Comparison of ENCODE assay signal across 14 mouse cellular contexts in genomic region chr16:91223327-91224067, GRCm38 (mm10). TPM values are rescaled to one million over a fixed set of nuclear protein-coding genes. Genes with fewer than 3 reads are reported as not detected.
DNase-seq lines count a peak whose midpoint lies in the region; ATAC-seq lines count a peak whose summit lies in the region.
"Had no signal": no experiment of that assay in that cellular context is flagged by ENCODE, and none has a peak within 500 bp of the region (broad histone marks: within the 10 kb centered on the region; RNA-seq: fewer than 3 reads in every experiment).

No protein-coding gene starts in this region.

- DNase-seq in heart, postnatal 10 days = no peak
- DNase-seq in neural tube, embryonic 11.5 days (ENCODE audit: low spot score) = peak; percentile 47
- DNase-seq in right cerebral cortex, postnatal 4 days = no peak
- DNase-seq in cerebellum, postnatal 4 days (ENCODE audit: low spot score in 2 of 2) = no peak
- DNase-seq in thymus, postnatal 25 days = no peak
- DNase-seq: adrenal gland, postnatal 14 days had no signal

- no peak overlapping the region for H3K4me3 ChIP-seq in heart, embryonic 11.5 days (ENCODE audit: low read depth, low read length)
- H3K4me3 ChIP-seq in embryonic facial prominence, embryonic 15.5 days (replicated peaks) = 0 out of 2 replicates have a peak overlapping the region, but pooled peaks have one; percentile 19
- peak overlapping the region; percentile 3 for H3K4me3 ChIP-seq in hindbrain, embryonic 15.5 days
- H3K4me3 ChIP-seq in neural tube, embryonic 11.5 days (ENCODE audit: low read depth, low read length) = no peak overlapping the region

- no peak overlapping the region for H3K9ac ChIP-seq in heart, embryonic 11.5 days (ENCODE audit: low read depth, low read length)
- no peak overlapping the region for H3K9ac ChIP-seq in embryonic facial prominence, embryonic 15.5 days
- H3K9ac ChIP-seq in hindbrain, embryonic 15.5 days = no peak overlapping the region
- H3K9ac ChIP-seq in neural tube, embryonic 11.5 days (ENCODE audit: low read length) = no peak overlapping the region

- H3K4me1 ChIP-seq in heart, embryonic 11.5 days (ENCODE audit: control insufficient read depth, insufficient read depth, low read length) = peaks cover 22% of the 10 kb centered on the region
- H3K4me1 ChIP-seq in embryonic facial prominence, embryonic 15.5 days = peaks cover 54% of the 10 kb centered on the region
- peaks cover 41% of the 10 kb centered on the region for H3K4me1 ChIP-seq in hindbrain, embryonic 15.5 days (replicated peaks)
- H3K4me1 ChIP-seq in neural tube, embryonic 11.5 days (ENCODE audit: control insufficient read depth, insufficient read depth, low read length) = peaks cover 10% of the 10 kb centered on the region; the same call in 1 of the 2 replicates

- no peak overlapping the region for H3K27ac ChIP-seq in heart, embryonic 11.5 days (ENCODE audit: low read depth, low read length)
- no peak overlapping the region for H3K27ac ChIP-seq in embryonic facial prominence, embryonic 15.5 days (replicated peaks)
- peak overlapping the region; percentile 16 for H3K27ac ChIP-seq in hindbrain, embryonic 15.5 days (replicated peaks)
- no peak overlapping the region for H3K27ac ChIP-seq in neural tube, embryonic 11.5 days (ENCODE audit: low read depth, low read length)

- peaks cover 98% of the 10 kb centered on the region for H3K27me3 ChIP-seq in heart, embryonic 11.5 days (ENCODE audit: control insufficient read depth, insufficient read depth, low read length)
- H3K27me3 ChIP-seq in embryonic facial prominence, embryonic 15.5 days = peaks cover 100% of the 10 kb centered on the region
- H3K27me3 ChIP-seq in hindbrain, embryonic 15.5 days = peaks cover 92% of the 10 kb centered on the region
- peaks cover 100% of the 10 kb centered on the region for H3K27me3 ChIP-seq in neural tube, embryonic 11.5 days (ENCODE audit: control insufficient read depth, insufficient read depth, low read length)

- H3K9me3 ChIP-seq in heart, embryonic 11.5 days (replicated peaks; ENCODE audit: control insufficient read depth, low read length) = no peaks in the 10 kb centered on the region
- no peaks in the 10 kb centered on the region for H3K9me3 ChIP-seq in embryonic facial prominence, embryonic 15.5 days (replicated peaks)
- H3K9me3 ChIP-seq in hindbrain, embryonic 15.5 days = no peaks in the 10 kb centered on the region
- H3K9me3 ChIP-seq in neural tube, embryonic 11.5 days (ENCODE audit: control insufficient read depth, low read length) = no peaks in the 10 kb centered on the region

- H3K36me3 ChIP-seq in heart, embryonic 11.5 days (ENCODE audit: control insufficient read depth, insufficient read depth, low read length) = no peaks in the 10 kb centered on the region
- H3K36me3 ChIP-seq in embryonic facial prominence, embryonic 15.5 days = no peaks in the 10 kb centered on the region
- no peaks in the 10 kb centered on the region for H3K36me3 ChIP-seq in hindbrain, embryonic 15.5 days
- no peaks in the 10 kb centered on the region for H3K36me3 ChIP-seq in neural tube, embryonic 11.5 days (ENCODE audit: control insufficient read depth, insufficient read depth, low read length)

- ATAC-seq in heart, embryonic 11.5 days (replicated peaks; ENCODE audit: insufficient number of reproducible peaks, low FRiP score, low TSS enrichment) = no peak
- no peak for ATAC-seq in embryonic facial prominence, embryonic 15.5 days (ENCODE audit: insufficient number of reproducible peaks, low FRiP score, low TSS enrichment, low read depth)
- no peak for ATAC-seq in hindbrain, embryonic 15.5 days (ENCODE audit: low FRiP score, low read depth)
- no peak for ATAC-seq in neural tube, embryonic 11.5 days (ENCODE audit: insufficient read depth, low FRiP score, low TSS enrichment)
- ATAC-seq: Patski had no signal

- 2% methylated on average over 35 of the region's 35 CpGs for WGBS in heart, embryonic 11.5 days (ENCODE audit: insufficient replicate concordance)
- under 1% methylated on average over 35 of the region's 35 CpGs for WGBS in embryonic facial prominence, embryonic 15.5 days
- 2% methylated on average over 35 of the region's 35 CpGs for WGBS in hindbrain, embryonic 15.5 days
- WGBS in neural tube, embryonic 11.5 days = 2% methylated on average over 35 of the region's 35 CpGs

- intact Hi-C loops in heart, postnatal 10 days (cut with DNase I) = no loop called here

- H3K4me2 ChIP-seq in heart, embryonic 11.5 days = peak overlapping the region; percentile 50; the same call in 1 of the 2 replicates
- H3K4me2 ChIP-seq in embryonic facial prominence, embryonic 15.5 days (replicated peaks) = no peak overlapping the region; the same call in 1 of the 2 replicates
- H3K4me2 ChIP-seq in hindbrain, embryonic 15.5 days = peak overlapping the region; percentile 35
- peak overlapping the region; percentile 3; the same call in 1 of the 2 replicates for H3K4me2 ChIP-seq in neural tube, embryonic 11.5 days (ENCODE audit: low read depth)

RNA-seq across cellular contexts. Expression of gene Olig2, which starts 1.8 kb away (rescaled TPM):
- 0.06 TPM in 1 of 2 replicates, not detected in the other for polyA plus RNA-seq in heart, embryonic 11.5 days (2014; fragmentation: Nextera tagmentation; extraction: Ambion mirVana)
- total RNA-seq in heart, postnatal 10 days (2021) = not detected
- 1.4 and 3.2 TPM in 2 replicates for polyA plus RNA-seq in embryonic facial prominence, embryonic 15.5 days (2015; fragmentation: Nextera tagmentation; extraction: Ambion mirVana)
- polyA plus RNA-seq in hindbrain, embryonic 15.5 days (2015; fragmentation: Nextera tagmentation; extraction: Ambion mirVana) = 15.6 and 16.2 TPM in 2 replicates
- polyA plus RNA-seq in neural tube, embryonic 11.5 days (2014; fragmentation: Nextera tagmentation; extraction: Ambion mirVana) = 1.2 and 2.0 TPM in 2 replicates
- total RNA-seq: adrenal gland, postnatal 14 days; gastrocnemius, adult 18-20 months had no signal
- polyA plus RNA-seq: C2C12; large intestine, adult 2 months; Patski; stomach, embryonic 14.5 days had no signal

RNA-seq across cellular contexts. Expression of gene Olig1, which starts 46.1 kb away (rescaled TPM):
- polyA plus RNA-seq in heart, embryonic 11.5 days (2014; fragmentation: Nextera tagmentation; extraction: Ambion mirVana) = not detected in 2 replicates
- not detected for total RNA-seq in heart, postnatal 10 days (2021)
- polyA plus RNA-seq in embryonic facial prominence, embryonic 15.5 days (2015; fragmentation: Nextera tagmentation; extraction: Ambion mirVana) = 3.8 and 6.4 TPM in 2 replicates
- polyA plus RNA-seq in hindbrain, embryonic 15.5 days (2015; fragmentation: Nextera tagmentation; extraction: Ambion mirVana) = 121 and 136 TPM in 2 replicates
- 0.31 and 0.45 TPM in 2 replicates for polyA plus RNA-seq in neural tube, embryonic 11.5 days (2014; fragmentation: Nextera tagmentation; extraction: Ambion mirVana)
- total RNA-seq: gastrocnemius, adult 18-20 months had no signal
- polyA plus RNA-seq: C2C12; Patski; stomach, embryonic 14.5 days had no signal

Comparison
In these comparisons a context has a peak if more than half of its experiments do, and no peak if none do; other contexts are left out.
1. H3K4me3 ChIP-seq: peak in embryonic facial prominence, embryonic 15.5 days (single experiment) and hindbrain, embryonic 15.5 days (single experiment); none in heart, embryonic 11.5 days (single experiment) and neural tube, embryonic 11.5 days (single experiment).
2. RNA of gene Olig1, which starts 46.1 kb away (polyA plus RNA-seq): 121 to 136 TPM in hindbrain, embryonic 15.5 days; 3.8 to 6.4 TPM in embryonic facial prominence, embryonic 15.5 days, 0.31 to 0.45 TPM in neural tube, embryonic 11.5 days and not detected in heart, embryonic 11.5 days; every median in the first group is over 10 times any median in the second.